Mouse (Mus musculus) heart, embryonic 14.5 days (tissue): ENCODE data around the gene Zfp148. TPM values are rescaled to one million over a fixed set of nuclear protein-coding genes. Genes with fewer than 3 reads are reported as not detected.

Source experiments
- ATAC-seq: fragments of 200-750 bp; cut with Nextera tagmentation; 2 replicates; pipeline ENCODE4 v1.8.0; 2017; ENCODE audit warnings: low read depth, moderate TSS enrichment; ENCODE audit not compliant: insufficient number of reproducible peaks, insufficient read depth, low FRiP score
- H3K27ac ChIP-seq, 2 experiments: fragments of 200-500 bp in 1 of 2; fragments of 300-500 bp in 1 of 2; sonication (generic) in 1 of 2; replicated peaks in 1 of 2; 2 replicates each; pipeline ENCODE4 v1.5.1; 2012 to 2014; ENCODE audit warnings: low read depth in 2 of 2, low read length in 2 of 2, control low read depth in 1 of 2, mild to moderate bottlenecking in 1 of 2, mixed read lengths in 1 of 2; ENCODE audit not compliant: control insufficient read depth in 1 of 2, insufficient read depth in 1 of 2
- H3K27me3 ChIP-seq: fragments of 300-500 bp; sonication (generic); 2 replicates; pipeline ENCODE4 v1.6.1; 2014; ENCODE audit warnings: mild to moderate bottlenecking, low read length, control low read depth; ENCODE audit not compliant: control insufficient read depth, insufficient read depth
- H3K36me3 ChIP-seq: fragments of 300-500 bp; sonication (generic); 2 replicates; pipeline ENCODE4 v1.6.1; 2014; ENCODE audit warnings: mild to moderate bottlenecking, control low read depth, low read length, mixed read lengths; ENCODE audit not compliant: control insufficient read depth, insufficient read depth
- H3K4me1 ChIP-seq, 2 experiments: fragments of 200-500 bp in 1 of 2; fragments of 300-500 bp in 1 of 2; sonication (generic) in 1 of 2; 2 replicates each; pipeline ENCODE4 v1.6.1; 2012 to 2014; ENCODE audit warnings: low read length in 2 of 2, control low read depth in 1 of 2, mixed read lengths in 1 of 2; ENCODE audit not compliant: control insufficient read depth in 2 of 2, insufficient read depth in 2 of 2
- H3K4me2 ChIP-seq: fragments of 300-500 bp; sonication (generic); 2 replicates; pipeline ENCODE4 v1.6.1; 2014; ENCODE audit warnings: mild to moderate bottlenecking, low read length
- H3K4me3 ChIP-seq, 2 experiments: fragments of 200-500 bp in 1 of 2; fragments of 300-500 bp in 1 of 2; sonication (generic) in 1 of 2; 2 replicates each; pipeline ENCODE4 v1.5.1; 2012 to 2014; ENCODE audit warnings: low read length in 2 of 2, mild to moderate bottlenecking in 2 of 2, control low read depth in 1 of 2, low read depth in 1 of 2, moderate library complexity in 1 of 2; ENCODE audit not compliant: control insufficient read depth in 1 of 2, insufficient read depth in 1 of 2
- H3K9ac ChIP-seq: fragments of 300-500 bp; sonication (generic); 2 replicates; pipeline ENCODE4 v1.6.1; 2014; ENCODE audit warnings: mild to moderate bottlenecking, low read length
- H3K9me3 ChIP-seq: fragments of 300-500 bp; sonication (generic); 2 replicates; pipeline ENCODE4 v1.6.1; 2016; ENCODE audit warnings: low read length, control low read depth; ENCODE audit not compliant: control insufficient read depth
- WGBS: fragments of 180-500 bp; shearing (Covaris S2); extraction: QIAGEN DNeasy Blood & Tissue Kit; methylation state at CpG from one replicate; pipeline ENCODE4 v1.1.7; 2014; 5-methylcytosine and 5-hydroxymethylcytosine counted together
- polyA plus RNA-seq: library from polyadenylated mRNA; unstranded; fragments of >200 nt; fragmentation: Nextera tagmentation; extraction: Ambion mirVana; gene quantifications from 2 replicates; pipeline ENCODE4 v1.2.1, GENCODE M21; 2014

The Zfp148 gene
- polyA plus RNA-seq, 1 experiment from 2014 or later, result 35.5 TPM

GRCm38 (mm10) chr16:33461416-33461815 lies 80.8 kb downstream of the Zfp148 start:
- Histone ChIP-seq H3K4me2 (no peak overlapping the region), H3K4me1 (peaks cover 0 to 6% of the 10 kb centered on the region in 2 experiments; a peak in 1 of 4 replicates), H3K9me3 (no peaks in the 10 kb centered on the region), H3K4me3 (no peak overlapping the region), H3K9ac (no peak overlapping the region), H3K36me3 (peaks cover 25% of the 10 kb centered on the region), H3K27me3 (no peaks in the 10 kb centered on the region), H3K27ac (no peak overlapping the region)
- ATAC-seq, result no peak
- WGBS, result 67% methylated on average over 3 of the region's 3 CpGs

- ATAC-seq, result no peak
- 92% methylated on average over 4 of the region's 4 CpGs for WGBS
- H3K4me3 ChIP-seq, result no peak overlapping the region
- H3K4me2 ChIP-seq, result no peak overlapping the region
- H3K9ac ChIP-seq, result no peak overlapping the region
- peaks cover 0 to 6% of the 10 kb centered on the region in 2 experiments; a peak in 1 of 4 replicates for H3K4me1 ChIP-seq
- no peaks in the 10 kb centered on the region for H3K27me3 ChIP-seq
- no peaks in the 10 kb centered on the region for H3K9me3 ChIP-seq
- H3K27ac ChIP-seq, result no peak overlapping the region
- peaks cover 19% of the 10 kb centered on the region for H3K36me3 ChIP-seq
Observed at GRCm38 (mm10) chr16:33464509-33465241, 84.0 kb downstream of the Zfp148 start.

- 91% methylated on average over 4 of the region's 4 CpGs for WGBS
- Histone ChIP-seq H3K36me3 (peaks cover 21% of the 10 kb centered on the region), H3K4me2 (no peak overlapping the region), H3K4me1 (peaks cover 0 to 6% of the 10 kb centered on the region in 2 experiments; a peak in 1 of 4 replicates), H3K4me3 (no peak overlapping the region), H3K27me3 (no peaks in the 10 kb centered on the region), H3K9me3 (no peaks in the 10 kb centered on the region), H3K9ac (no peak overlapping the region), H3K27ac (no peak overlapping the region)
- ATAC-seq, result no peak
Observed at GRCm38 (mm10) chr16:33465242-33465614, 84.6 kb downstream of the Zfp148 start.

- no peaks in the 10 kb centered on the region for H3K27me3 ChIP-seq
- H3K9ac ChIP-seq, result no peak overlapping the region
- no peak overlapping the region for H3K27ac ChIP-seq
- no peak for ATAC-seq
- peaks cover 28% of the 10 kb centered on the region for H3K36me3 ChIP-seq
- H3K9me3 ChIP-seq, result no peaks in the 10 kb centered on the region
- H3K4me2 ChIP-seq, result no peak overlapping the region
- no peak overlapping the region for H3K4me3 ChIP-seq
- 54% methylated on average over 6 of the region's 6 CpGs for WGBS
- H3K4me1 ChIP-seq, result no peaks in the 10 kb centered on the region
Observed at GRCm38 (mm10) chr16:33467451-33467850, 86.8 kb downstream of the Zfp148 start.

- no peaks in the 10 kb centered on the region for H3K9me3 ChIP-seq
- ATAC-seq, result no peak
- peaks cover 38% of the 10 kb centered on the region for H3K36me3 ChIP-seq
- no peaks in the 10 kb centered on the region for H3K27me3 ChIP-seq
- H3K27ac ChIP-seq, result no peak overlapping the region
- H3K4me3 ChIP-seq, result no peak overlapping the region
- H3K9ac ChIP-seq, result no peak overlapping the region
- no peak overlapping the region for H3K4me2 ChIP-seq
- H3K4me1 ChIP-seq, result no peaks in the 10 kb centered on the region
Observed at GRCm38 (mm10) chr16:33469973-33470372, 89.3 kb downstream of the Zfp148 start.

GRCm38 (mm10) chr16:33474381-33474780 lies 93.7 kb downstream of the Zfp148 start:
- no peak overlapping the region for H3K9ac ChIP-seq
- H3K4me3 ChIP-seq, result no peak overlapping the region
- H3K4me2 ChIP-seq, result no peak overlapping the region
- H3K27me3 ChIP-seq, result no peaks in the 10 kb centered on the region
- H3K36me3 ChIP-seq, result peaks cover 47% of the 10 kb centered on the region
- ATAC-seq, result no peak
- H3K4me1 ChIP-seq, result no peaks in the 10 kb centered on the region
- H3K27ac ChIP-seq, result no peak overlapping the region
- 91% methylated on average over 6 of the region's 6 CpGs for WGBS
- H3K9me3 ChIP-seq, result no peaks in the 10 kb centered on the region

- Histone ChIP-seq H3K27me3 (no peaks in the 10 kb centered on the region), H3K9ac (no peak overlapping the region), H3K4me1 (no peaks in the 10 kb centered on the region), H3K36me3 (peaks cover 43% of the 10 kb centered on the region), H3K9me3 (no peaks in the 10 kb centered on the region), H3K4me3 (no peak overlapping the region), H3K4me2 (no peak overlapping the region), H3K27ac (no peak overlapping the region)
- no peak for ATAC-seq
Observed at GRCm38 (mm10) chr16:33479926-33480325, 99.3 kb downstream of the Zfp148 start.

GRCm38 (mm10) chr16:33481148-33481547 lies 100.5 kb downstream of the Zfp148 start:
- H3K4me1 ChIP-seq, result no peaks in the 10 kb centered on the region
- no peaks in the 10 kb centered on the region for H3K27me3 ChIP-seq
- H3K27ac ChIP-seq, result no peak overlapping the region
- no peaks in the 10 kb centered on the region for H3K9me3 ChIP-seq
- no peak overlapping the region for H3K4me2 ChIP-seq
- no peak overlapping the region for H3K4me3 ChIP-seq
- WGBS, result 91% methylated on average over 2 of the region's 2 CpGs
- no peak for ATAC-seq
- no peak overlapping the region for H3K9ac ChIP-seq
- H3K36me3 ChIP-seq, result peaks cover 47% of the 10 kb centered on the region
